Mouse (Mus musculus): ENCODE results near the gene Tspan5. TPM values are rescaled to one million over a fixed set of nuclear protein-coding genes. Genes with fewer than 3 reads are reported as not detected.

Gene Tspan5
- polyA plus RNA-seq, 2 experiments = 2.0 to 2.9 TPM

GRCm38 (mm10) chr3:138746556-138746955 is 4.6 kb downstream of the Tspan5 start:
- H3K4me1 ChIP-seq (replicated peaks; ENCODE audit: control insufficient read depth in 2 of 2, insufficient read depth in 2 of 2, low read length in 1 of 2) = peaks cover 2 to 10% of the 10 kb centered on the region in 2 experiments; a peak in 3 of 4 replicates
- no peak overlapping the region for H3K27ac ChIP-seq
- H3K4me2 ChIP-seq (ENCODE audit: low read depth) = no peak overlapping the region
- H3K27me3 ChIP-seq (ENCODE audit: control insufficient read depth, insufficient read depth, low read length) = peaks cover 17% of the 10 kb centered on the region
- H3K9ac ChIP-seq (replicated peaks) = no peak overlapping the region
- H3K36me3 ChIP-seq (replicated peaks; ENCODE audit: control insufficient read depth, insufficient read depth, low read depth) = no peaks in the 10 kb centered on the region
- TF ChIP-seq CTCF (IDR thresholded peaks at IDR 0.05; ENCODE audit: low read depth) (no peak), EP300 (IDR thresholded peaks at IDR 0.05; ENCODE audit: low read depth) (no peak)
- H3K9me3 ChIP-seq (ENCODE audit: control insufficient read depth, low read length) = no peaks in the 10 kb centered on the region
- WGBS (ENCODE audit: insufficient replicate concordance) = 27% methylated on average over 8 of the region's 8 CpGs
- no peak overlapping the region for H3K4me3 ChIP-seq (ENCODE audit: insufficient read depth in 1 of 2, low read depth in 2 of 2, low read length in 2 of 2)
- ATAC-seq (ENCODE audit: insufficient read depth) (no peak), DNase-seq (ENCODE audit: low read depth in 3 of 3, low spot score in 3 of 3) (no peak)

DNA sequence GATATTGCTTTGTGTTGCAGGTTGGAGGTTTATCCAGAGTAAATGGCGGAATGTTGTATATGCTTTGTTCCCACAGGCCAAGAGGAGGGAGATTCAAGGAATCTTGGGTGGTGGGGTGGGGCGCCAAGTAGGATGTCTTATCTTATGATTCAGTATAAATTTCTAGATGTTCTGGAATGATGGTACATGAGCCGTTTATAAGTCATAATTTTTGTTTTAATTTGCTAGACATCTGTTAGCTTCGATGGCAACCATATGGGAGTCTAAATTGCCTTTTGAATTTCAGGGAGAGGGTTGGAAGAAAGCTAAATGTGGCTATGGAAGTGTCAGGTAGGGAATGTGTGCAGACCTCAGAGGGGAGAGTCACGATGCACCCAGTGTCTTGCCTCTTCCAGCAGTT is 5.0 kb downstream of the Tspan5 start:
- H3K9me3 ChIP-seq (ENCODE audit: control insufficient read depth, low read length) = no peaks in the 10 kb centered on the region
- H3K4me2 ChIP-seq (ENCODE audit: low read depth) = no peak overlapping the region
- peaks cover 13% of the 10 kb centered on the region for H3K27me3 ChIP-seq (ENCODE audit: control insufficient read depth, insufficient read depth, low read length)
- TF ChIP-seq EP300 (IDR thresholded peaks at IDR 0.05; ENCODE audit: low read depth) (no peak), CTCF (IDR thresholded peaks at IDR 0.05; ENCODE audit: low read depth) (no peak)
- 65% methylated on average over 5 of the region's 5 CpGs for WGBS (ENCODE audit: insufficient replicate concordance)
- peaks cover 0 to 6% of the 10 kb centered on the region in 2 experiments; a peak in 1 of 4 replicates for H3K4me1 ChIP-seq (replicated peaks; ENCODE audit: control insufficient read depth in 2 of 2, insufficient read depth in 2 of 2, low read length in 1 of 2)
- DNase-seq (ENCODE audit: low read depth in 3 of 3, low spot score in 3 of 3) (no peak), ATAC-seq (ENCODE audit: insufficient read depth) (no peak)
- H3K4me3 ChIP-seq (ENCODE audit: insufficient read depth in 1 of 2, low read depth in 2 of 2, low read length in 2 of 2) = no peak overlapping the region
- H3K9ac ChIP-seq (replicated peaks) = no peak overlapping the region
- no peaks in the 10 kb centered on the region for H3K36me3 ChIP-seq (replicated peaks; ENCODE audit: control insufficient read depth, insufficient read depth, low read depth)
- no peak overlapping the region for H3K27ac ChIP-seq

DNA sequence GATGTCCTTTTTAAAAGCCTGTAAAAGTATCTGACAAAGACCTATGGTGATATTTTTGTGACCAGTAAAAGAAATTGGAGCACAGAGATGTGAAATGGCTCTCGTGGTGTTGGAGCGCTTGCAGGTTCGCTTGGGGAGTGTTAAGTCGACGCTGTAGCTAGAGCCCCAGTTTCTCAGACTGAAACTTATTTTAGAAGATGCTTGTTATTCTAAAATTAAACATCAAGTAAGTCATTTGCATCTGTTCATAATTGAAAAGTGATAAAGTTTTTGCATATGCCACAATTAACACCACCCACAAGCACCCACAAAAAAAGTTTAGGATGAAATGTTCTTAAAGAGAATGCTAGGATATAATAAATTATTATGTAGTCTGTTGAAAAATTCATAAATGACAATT is 6.0 kb downstream of the Tspan5 start:
- no peak overlapping the region for H3K9ac ChIP-seq (replicated peaks)
- no peak overlapping the region for H3K4me3 ChIP-seq (ENCODE audit: insufficient read depth in 1 of 2, low read depth in 2 of 2, low read length in 2 of 2)
- no peak overlapping the region for H3K4me2 ChIP-seq (ENCODE audit: low read depth)
- 81% methylated on average over 5 of the region's 5 CpGs for WGBS (ENCODE audit: insufficient replicate concordance)
- H3K27me3 ChIP-seq (ENCODE audit: control insufficient read depth, insufficient read depth, low read length) = peaks cover 10% of the 10 kb centered on the region
- no peak for ATAC-seq (ENCODE audit: insufficient read depth)
- no peaks in the 10 kb centered on the region for H3K9me3 ChIP-seq (ENCODE audit: control insufficient read depth, low read length)
- H3K36me3 ChIP-seq (replicated peaks; ENCODE audit: control insufficient read depth, insufficient read depth, low read depth) = no peaks in the 10 kb centered on the region
- no peak for DNase-seq (ENCODE audit: low read depth in 3 of 3, low spot score in 3 of 3)
- no peak for TF ChIP-seq EP300 (IDR thresholded peaks at IDR 0.05; ENCODE audit: low read depth)
- no peak for TF ChIP-seq CTCF (IDR thresholded peaks at IDR 0.05; ENCODE audit: low read depth)
- H3K4me1 ChIP-seq (replicated peaks; ENCODE audit: control insufficient read depth in 2 of 2, insufficient read depth in 2 of 2, low read length in 1 of 2) = peaks cover 0 to 9% of the 10 kb centered on the region in 2 experiments; a peak in 1 of 4 replicates
- no peak overlapping the region for H3K27ac ChIP-seq

DNA sequence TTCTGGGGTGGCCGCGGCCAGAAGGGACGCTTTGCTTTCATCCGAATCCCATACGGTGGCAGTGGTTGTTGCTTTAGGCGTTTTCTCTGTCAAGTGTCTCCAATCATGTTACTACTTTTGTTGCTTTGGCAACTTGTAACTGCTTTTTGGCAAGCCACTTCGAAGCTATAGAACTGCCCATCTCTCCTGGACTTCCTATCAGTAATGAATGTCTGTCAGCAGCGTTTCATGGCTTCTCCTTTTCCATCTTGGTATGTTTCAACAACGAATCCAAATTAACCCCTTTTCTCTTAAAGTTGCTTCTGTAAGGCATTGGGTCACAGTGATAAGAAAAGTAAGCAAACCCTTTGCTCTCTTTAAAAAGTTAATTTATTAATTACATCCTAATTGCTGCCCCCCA is 7.7 kb downstream of the Tspan5 start:
- Histone ChIP-seq H3K27me3 (ENCODE audit: control insufficient read depth, insufficient read depth, low read length) (no peaks in the 10 kb centered on the region; the same call in 1 of the 2 replicates), H3K4me3 (ENCODE audit: insufficient read depth in 1 of 2, low read depth in 2 of 2, low read length in 2 of 2) (no peak overlapping the region), H3K9me3 (ENCODE audit: control insufficient read depth, low read length) (no peaks in the 10 kb centered on the region), H3K36me3 (replicated peaks; ENCODE audit: control insufficient read depth, insufficient read depth, low read depth) (no peaks in the 10 kb centered on the region), H3K27ac (no peak overlapping the region), H3K4me1 (replicated peaks; ENCODE audit: control insufficient read depth in 2 of 2, insufficient read depth in 2 of 2, low read length in 1 of 2) (peaks cover 0 to 7% of the 10 kb centered on the region in 2 experiments; a peak in 2 of 4 replicates), H3K9ac (replicated peaks) (no peak overlapping the region), H3K4me2 (ENCODE audit: low read depth) (no peak overlapping the region)
- ATAC-seq (ENCODE audit: insufficient read depth) (no peak), DNase-seq (ENCODE audit: low read depth in 3 of 3, low spot score in 3 of 3) (no peak)
- TF ChIP-seq EP300 (IDR thresholded peaks at IDR 0.05; ENCODE audit: low read depth) = no peak
- no peak for TF ChIP-seq CTCF (IDR thresholded peaks at IDR 0.05; ENCODE audit: low read depth)
- 58% methylated on average over 9 of the region's 9 CpGs for WGBS (ENCODE audit: insufficient replicate concordance)

- no peak overlapping the region for H3K9ac ChIP-seq (replicated peaks)
- ATAC-seq (ENCODE audit: insufficient read depth) (no peak), DNase-seq (ENCODE audit: low read depth in 3 of 3, low spot score in 3 of 3) (no peak)
- peaks cover 0 to 7% of the 10 kb centered on the region in 2 experiments; a peak in 2 of 4 replicates for H3K4me1 ChIP-seq (replicated peaks; ENCODE audit: control insufficient read depth in 2 of 2, insufficient read depth in 2 of 2, low read length in 1 of 2)
- no peaks in the 10 kb centered on the region for H3K36me3 ChIP-seq (replicated peaks; ENCODE audit: control insufficient read depth, insufficient read depth, low read depth)
- H3K4me3 ChIP-seq (ENCODE audit: insufficient read depth in 1 of 2, low read depth in 2 of 2, low read length in 2 of 2) = no peak overlapping the region
- TF ChIP-seq CTCF (IDR thresholded peaks at IDR 0.05; ENCODE audit: low read depth) (no peak), EP300 (IDR thresholded peaks at IDR 0.05; ENCODE audit: low read depth) (no peak)
- WGBS (ENCODE audit: insufficient replicate concordance) = 68% methylated on average over 5 of the region's 5 CpGs
- no peak overlapping the region for H3K27ac ChIP-seq
- no peaks in the 10 kb centered on the region for H3K27me3 ChIP-seq (ENCODE audit: control insufficient read depth, insufficient read depth, low read length)
- H3K9me3 ChIP-seq (ENCODE audit: control insufficient read depth, low read length) = no peaks in the 10 kb centered on the region
- no peak overlapping the region for H3K4me2 ChIP-seq (ENCODE audit: low read depth)
These were observed 9.3 kb downstream of the Tspan5 start for GRCm38 (mm10) chr3:138751328-138751727.

All from liver, embryonic 14.5 days (tissue).